Mouse (Mus musculus) splenic B cell, adult 2 months (primary cell): ENCODE results near the gene Rab11a.
"Not testable (repeated sequence)": the region's sequence is repeated elsewhere in the genome, so short reads cannot be mapped to it uniquely, and the experiment has no call there.

Experiments used
- DNase-seq: peaks from one replicate; pipeline ENCODE4 v3.0.0-alpha.2; 2011; ENCODE audit warnings: low read depth, low spot score
- H3K27me3 ChIP-seq: 2 replicates; pipeline ENCODE4 v1.6.1; 2012; ENCODE audit warnings: mild to moderate bottlenecking, low read length, moderate library complexity, mixed read lengths; ENCODE audit not compliant: control insufficient read depth, poor library complexity, insufficient read depth, severe bottlenecking
- H3K36me3 ChIP-seq: 2 replicates; pipeline ENCODE4 v1.6.1; 2012; ENCODE audit warnings: mild to moderate bottlenecking, low read length, moderate library complexity, mixed read lengths; ENCODE audit not compliant: control insufficient read depth, poor library complexity, insufficient read depth, severe bottlenecking

The Rab11a gene

DNA sequence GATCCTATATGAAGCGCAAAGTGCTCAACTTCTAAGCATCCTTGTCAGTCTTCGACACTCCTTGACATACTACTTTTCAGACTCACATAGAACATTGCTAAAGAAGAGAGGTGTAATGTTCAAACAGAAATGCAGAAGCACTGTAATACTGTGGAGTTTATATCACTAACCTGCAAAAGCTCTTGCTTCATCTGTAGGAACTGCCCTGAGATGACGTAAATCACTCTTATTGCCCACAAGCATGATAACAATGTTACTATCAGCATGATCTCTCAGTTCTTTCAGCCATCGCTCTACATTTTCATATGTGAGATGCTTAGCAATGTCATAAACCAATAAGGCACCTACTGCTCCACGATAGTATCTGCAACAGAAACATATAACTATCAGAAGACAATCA, 11.1 kb downstream of the Rab11a start:
- H3K27me3 ChIP-seq = no peaks in the 10 kb centered on the region
- DNase-seq = no peak
- peaks cover 9% of the 10 kb centered on the region for H3K36me3 ChIP-seq

DNA sequence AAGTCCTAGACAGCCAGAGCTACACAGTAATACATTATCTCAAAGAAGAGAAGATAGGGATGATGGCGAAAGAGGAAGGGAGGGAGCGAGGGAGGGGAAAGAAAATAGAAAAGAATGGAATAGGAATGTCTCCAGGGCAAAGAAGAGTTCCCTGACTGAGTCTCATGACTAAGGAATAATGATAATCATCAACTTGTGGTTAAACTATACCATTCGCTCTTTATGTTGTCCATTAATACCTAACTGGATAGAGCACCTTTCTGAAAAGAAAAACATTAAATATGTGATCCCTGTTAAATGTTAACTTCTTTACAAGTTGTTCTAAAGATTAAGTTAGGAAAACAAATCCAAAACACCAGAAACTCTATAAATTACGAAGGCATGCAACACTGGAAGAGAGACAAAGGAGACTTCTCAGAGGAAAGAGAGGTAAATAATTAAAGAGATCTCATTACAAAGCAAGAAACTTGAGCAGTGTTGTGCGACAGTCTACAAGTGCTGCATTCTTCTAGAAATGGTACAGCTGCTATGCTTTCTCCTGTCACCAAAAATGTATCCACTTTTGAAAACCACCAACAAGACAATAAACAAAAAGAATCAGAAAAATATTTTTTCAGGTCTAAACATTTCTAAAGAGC, 17.9 kb downstream of the Rab11a start:
- peaks cover 5% of the 10 kb centered on the region for H3K36me3 ChIP-seq
- no peak for DNase-seq
- no peaks in the 10 kb centered on the region for H3K27me3 ChIP-seq

- not testable (repeated sequence) for H3K36me3 ChIP-seq, H3K27me3 ChIP-seq, DNase-seq
Measured at GRCm38 (mm10) chr9:64710291-64710690, 27.3 kb downstream of the Rab11a start.

DNA sequence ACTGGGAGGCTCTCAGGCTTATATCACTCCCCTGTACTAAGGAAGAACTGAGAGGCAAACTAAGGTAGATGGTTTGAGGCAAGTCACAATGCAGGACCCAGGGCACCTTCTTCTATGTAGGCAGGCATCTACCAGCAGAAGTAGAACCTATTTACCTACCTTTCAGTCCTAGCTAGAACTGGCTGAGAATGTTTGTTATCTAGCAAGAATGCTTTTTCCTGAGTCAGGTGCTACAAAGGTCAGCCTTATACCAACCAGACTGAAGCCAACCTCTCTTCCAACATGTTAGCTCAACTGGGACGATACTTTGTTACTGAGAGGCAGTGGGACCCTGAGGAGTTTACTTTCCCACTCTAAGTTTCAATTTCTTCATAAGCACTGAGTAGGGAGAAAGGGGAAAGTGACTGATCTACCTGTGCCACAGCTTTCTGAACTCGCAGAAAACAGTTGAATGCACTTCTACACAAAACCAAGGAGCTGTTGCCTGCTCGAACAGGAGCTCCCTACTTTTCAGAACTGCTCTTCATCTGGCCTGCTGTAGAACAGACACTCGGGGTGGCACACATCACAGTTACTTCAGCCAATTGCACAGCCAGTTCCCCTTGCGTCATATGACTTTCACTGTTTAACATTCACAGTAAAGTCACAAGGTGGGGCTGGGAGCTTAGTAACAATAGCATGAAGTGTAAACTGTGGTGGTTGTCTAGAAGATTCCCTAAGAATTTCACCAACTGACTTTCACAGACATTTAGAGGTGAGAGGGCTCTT, 33.3 kb downstream of the Rab11a start:
- peaks cover 3% of the 10 kb centered on the region for H3K36me3 ChIP-seq
- no peaks in the 10 kb centered on the region for H3K27me3 ChIP-seq
- peak; percentile 15 for DNase-seq

GRCm38 (mm10) chr9:64703420-64703965, 34.1 kb downstream of the Rab11a start:
- DNase-seq = no peak
- H3K27me3 ChIP-seq = no peaks in the 10 kb centered on the region

DNA sequence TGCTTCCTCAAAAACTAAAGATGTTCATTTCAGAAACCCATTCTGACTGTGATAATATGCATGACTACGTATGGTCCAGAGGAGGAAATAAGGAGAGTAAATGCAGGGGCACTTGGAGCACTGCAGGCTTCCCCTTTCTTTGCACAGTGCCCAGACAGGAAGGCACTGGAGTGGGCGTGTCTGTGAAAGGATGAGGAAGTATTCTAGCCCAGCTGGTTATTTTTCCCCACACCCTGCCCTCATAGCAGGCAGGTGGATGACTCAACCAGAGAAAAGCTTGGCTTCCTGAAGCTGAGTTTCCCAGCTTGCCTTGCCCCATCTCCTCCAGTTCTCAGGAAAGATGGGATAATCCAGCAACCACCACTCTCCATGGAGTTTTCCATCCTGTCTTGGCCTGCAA, 34.6 kb downstream of the Rab11a start:
- H3K36me3 ChIP-seq = peaks cover 3% of the 10 kb centered on the region
- no peaks in the 10 kb centered on the region for H3K27me3 ChIP-seq
- DNase-seq = peak; percentile 69

More at GRCm38 (mm10) chr9:64703420-64703965, 34.1 kb downstream of the Rab11a start:
- peaks cover 3% of the 10 kb centered on the region for H3K36me3 ChIP-seq

GRCm38 (mm10) chr9:64702391-64702790, 35.2 kb downstream of the Rab11a start:
- no peak for DNase-seq
- Histone ChIP-seq H3K36me3 (peaks cover 3% of the 10 kb centered on the region; the same call in 1 of the 2 replicates), H3K27me3 (no peaks in the 10 kb centered on the region)

DNA sequence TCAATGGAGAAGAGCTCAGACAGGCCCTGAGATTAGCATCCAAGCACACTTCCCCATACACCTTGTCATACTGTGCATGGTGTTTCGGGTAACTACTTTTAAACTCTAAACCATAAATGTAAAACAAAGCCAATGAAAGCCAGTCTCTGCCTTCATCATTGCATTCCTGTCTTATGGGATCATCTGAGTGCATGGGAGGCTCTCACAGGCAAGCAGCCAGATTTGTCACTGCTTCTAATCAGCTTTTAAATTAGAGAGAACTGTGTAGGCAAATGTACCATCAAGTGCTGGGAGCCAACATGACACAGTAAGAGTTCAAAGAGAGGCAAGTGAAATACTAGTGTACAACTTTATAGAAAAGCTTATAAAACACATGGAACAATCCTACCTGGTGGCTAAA, 35.9 kb downstream of the Rab11a start:
- H3K36me3 ChIP-seq = peaks cover 1% of the 10 kb centered on the region; the same call in 1 of the 2 replicates
- H3K27me3 ChIP-seq = no peaks in the 10 kb centered on the region
- no peak for DNase-seq

- Histone ChIP-seq H3K27me3 (no peaks in the 10 kb centered on the region), H3K36me3 (peaks cover 1% of the 10 kb centered on the region; the same call in 1 of the 2 replicates)
- no peak for DNase-seq
Measured at GRCm38 (mm10) chr9:64700451-64701311, 36.9 kb downstream of the Rab11a start.

DNA sequence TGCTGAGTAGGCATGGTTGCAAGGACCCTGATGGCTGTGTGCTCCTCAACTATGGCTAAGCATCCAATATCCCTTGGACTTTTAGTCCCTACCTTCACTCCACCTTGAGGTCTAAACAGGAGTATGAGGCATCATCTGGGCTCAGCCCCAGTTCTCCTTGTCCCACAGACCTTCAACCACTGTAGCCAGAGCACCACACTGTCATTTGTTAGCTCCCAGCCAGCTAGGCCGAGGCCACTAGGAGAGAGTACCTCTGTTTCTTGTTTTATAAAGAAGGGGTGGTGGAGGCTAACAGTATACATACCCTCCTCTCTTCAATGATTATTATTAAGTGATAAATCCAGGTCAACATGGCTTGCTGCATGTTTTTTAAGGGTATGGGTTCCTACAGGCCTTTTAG, 39.0 kb downstream of the Rab11a start:
- H3K27me3 ChIP-seq = no peaks in the 10 kb centered on the region
- no peak for DNase-seq
- H3K36me3 ChIP-seq = peaks cover 4% of the 10 kb centered on the region

- H3K27me3 ChIP-seq = no peaks in the 10 kb centered on the region
- peaks cover 4% of the 10 kb centered on the region for H3K36me3 ChIP-seq
- DNase-seq = no peak
Measured at GRCm38 (mm10) chr9:64697677-64698076, 39.9 kb downstream of the Rab11a start.

DNA sequence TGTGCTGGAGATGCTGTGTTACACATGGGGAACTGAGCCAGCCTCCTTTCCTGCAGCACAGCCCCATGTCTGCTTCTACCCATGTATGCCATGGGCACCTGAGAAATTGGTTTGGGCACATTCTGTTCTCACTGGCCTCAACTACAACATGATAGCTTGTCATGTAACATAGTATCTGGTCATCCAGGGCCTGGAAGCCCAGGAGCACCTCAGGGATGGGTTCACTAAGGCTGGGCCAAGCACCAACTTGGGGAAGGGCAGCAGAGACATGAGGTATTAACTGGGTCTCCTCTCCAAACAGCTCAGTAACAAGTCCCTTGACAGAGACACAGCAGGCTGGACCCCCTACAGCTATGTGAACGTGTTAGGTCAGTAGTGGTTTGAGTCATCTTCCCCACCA, 40.6 kb downstream of the Rab11a start:
- no peaks in the 10 kb centered on the region for H3K27me3 ChIP-seq
- DNase-seq = no peak
- peaks cover 4% of the 10 kb centered on the region for H3K36me3 ChIP-seq

DNA sequence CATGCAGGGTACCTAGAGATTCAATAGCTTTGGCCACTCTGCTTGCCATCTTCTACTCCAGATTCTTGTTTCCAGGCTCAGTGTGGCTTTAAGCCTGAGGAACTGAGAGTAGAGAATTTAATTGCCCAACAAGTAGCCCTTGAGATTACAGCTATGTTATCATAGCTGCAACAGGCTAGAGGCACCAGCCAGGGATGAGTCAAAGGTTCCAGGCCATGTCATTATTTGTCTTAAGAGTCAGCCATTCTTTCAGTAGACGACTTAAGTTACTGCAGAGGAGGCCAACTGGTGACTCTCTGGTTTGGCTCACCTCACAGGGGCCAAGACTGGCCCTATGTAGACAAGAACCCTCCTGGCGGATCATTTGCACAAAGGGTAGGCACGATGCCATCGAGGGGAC, 41.2 kb downstream of the Rab11a start:
- DNase-seq = no peak
- H3K27me3 ChIP-seq = no peaks in the 10 kb centered on the region
- H3K36me3 ChIP-seq = peaks cover 4% of the 10 kb centered on the region

DNA sequence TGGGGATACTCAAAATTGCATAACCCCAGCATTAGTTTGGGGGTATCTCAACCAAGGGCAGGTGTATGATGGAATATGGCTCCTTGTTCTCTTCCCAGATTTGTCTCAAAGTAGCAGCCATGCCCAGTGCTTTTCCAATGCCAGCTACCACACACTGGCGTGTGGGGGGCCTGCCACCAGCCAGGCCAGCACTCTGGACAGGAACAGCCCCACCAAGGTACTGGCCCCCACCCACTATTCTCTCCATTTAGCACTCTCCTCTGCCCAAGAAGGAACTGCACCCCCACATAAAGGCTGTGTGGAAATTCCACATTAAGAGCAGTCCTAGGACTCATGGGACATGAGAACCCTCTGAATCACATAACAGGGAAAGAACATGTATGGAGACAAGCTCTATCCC, 42.3 kb downstream of the Rab11a start:
- Histone ChIP-seq H3K27me3 (no peaks in the 10 kb centered on the region), H3K36me3 (peaks cover 4% of the 10 kb centered on the region)
- DNase-seq = no peak
